Mouse (Mus musculus) kidney, embryonic 15.5 days (tissue): ENCODE measurements around the gene D5Ertd579e. TPM values are rescaled to one million over a fixed set of nuclear protein-coding genes. Genes with fewer than 3 reads are reported as not detected.

Experiments used
- ATAC-seq: fragments of 200-750 bp; cut with Nextera tagmentation; replicated peaks from 2 replicates; pipeline ENCODE4 v1.8.0; 2017; ENCODE audit warnings: moderate TSS enrichment; ENCODE audit not compliant: low FRiP score
- H3K27ac ChIP-seq: fragments of 300-500 bp; sonication (generic); 2 replicates; pipeline ENCODE4 v1.5.1; 2015; ENCODE audit warnings: mild to moderate bottlenecking, inconsistent platforms
- H3K27me3 ChIP-seq: fragments of 300-500 bp; sonication (generic); 2 replicates; pipeline ENCODE4 v1.6.1; 2015; ENCODE audit warnings: inconsistent platforms
- H3K36me3 ChIP-seq: fragments of 300-500 bp; sonication (generic); 2 replicates; pipeline ENCODE4 v1.6.1; 2015; ENCODE audit warnings: inconsistent platforms
- H3K4me1 ChIP-seq: fragments of 300-500 bp; sonication (generic); 2 replicates; pipeline ENCODE4 v1.6.1; 2015; ENCODE audit warnings: inconsistent platforms
- H3K4me2 ChIP-seq: fragments of 300-500 bp; sonication (generic); 2 replicates; pipeline ENCODE4 v1.6.1; 2015; ENCODE audit warnings: moderate library complexity, mild to moderate bottlenecking, inconsistent platforms
- H3K4me3 ChIP-seq: fragments of 300-500 bp; sonication (generic); replicated peaks from 2 replicates; pipeline ENCODE4 v1.5.1; 2015; ENCODE audit warnings: mild to moderate bottlenecking, inconsistent platforms
- H3K9ac ChIP-seq: fragments of 300-500 bp; sonication (generic); 2 replicates; pipeline ENCODE4 v1.6.1; 2015; ENCODE audit warnings: mild to moderate bottlenecking, inconsistent platforms
- H3K9me3 ChIP-seq: fragments of 300-500 bp; sonication (generic); replicated peaks from 2 replicates; pipeline ENCODE4 v1.6.1; 2016; ENCODE audit warnings: inconsistent platforms
- WGBS: fragments of 180-500 bp; shearing (Covaris S2); methylation state at CpG from one replicate; pipeline ENCODE4 v1.1.7; 2015; ENCODE audit warnings: mixed read lengths; 5-methylcytosine and 5-hydroxymethylcytosine counted together
- polyA plus RNA-seq: library from polyadenylated mRNA; unstranded; fragments of >200 nt; fragmentation: Nextera tagmentation; extraction: Ambion mirVana; gene quantifications from 2 replicates; pipeline ENCODE4 v1.2.1, GENCODE M21; 2015

The D5Ertd579e gene
- polyA plus RNA-seq, 1 experiment from 2014 or later: 21.6 TPM

DNA sequence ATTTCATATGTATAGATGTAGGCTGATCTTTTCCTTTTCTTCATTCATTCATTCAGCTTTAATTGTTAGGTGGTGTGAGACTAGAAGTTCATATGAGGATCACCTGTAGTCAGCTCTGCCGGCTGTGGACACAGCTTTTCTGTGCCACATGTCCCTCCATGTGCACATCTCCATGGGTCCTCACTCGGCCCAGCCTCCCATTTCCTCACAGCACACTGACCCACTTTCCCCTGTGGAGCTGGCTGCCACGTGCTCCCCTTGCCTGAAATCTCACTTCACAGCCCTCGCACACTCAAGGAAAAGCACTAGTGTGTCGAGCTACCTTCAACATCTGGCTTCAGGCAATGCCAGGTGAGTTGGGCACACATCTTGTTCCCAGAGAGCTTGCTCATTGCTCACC lies 23.3 kb upstream of the D5Ertd579e start:
- no peak overlapping the region for H3K4me3 ChIP-seq
- WGBS: 85% methylated on average over 5 of the region's 5 CpGs
- no peaks in the 10 kb centered on the region for H3K36me3 ChIP-seq
- H3K27me3 ChIP-seq: no peaks in the 10 kb centered on the region
- no peaks in the 10 kb centered on the region for H3K9me3 ChIP-seq
- no peak overlapping the region for H3K9ac ChIP-seq
- H3K4me2 ChIP-seq: no peak overlapping the region
- H3K27ac ChIP-seq: no peak overlapping the region
- H3K4me1 ChIP-seq: 0 out of 2 replicates have a peak, but pooled peaks cover under 1% of the 10 kb centered on the region
- ATAC-seq: no peak

- H3K4me3 ChIP-seq: no peak overlapping the region
- H3K27ac ChIP-seq: no peak overlapping the region
- no peaks in the 10 kb centered on the region for H3K27me3 ChIP-seq
- peaks cover 10% of the 10 kb centered on the region for H3K4me1 ChIP-seq
- no peak overlapping the region for H3K9ac ChIP-seq
- H3K4me2 ChIP-seq: no peak overlapping the region
- no peak for ATAC-seq
- no peaks in the 10 kb centered on the region for H3K9me3 ChIP-seq
- WGBS: 66% methylated on average over 3 of the region's 3 CpGs
- H3K36me3 ChIP-seq: no peaks in the 10 kb centered on the region
These were observed 22.1 kb upstream of the D5Ertd579e start for GRCm38 (mm10) chr5:36717889-36718288.

DNA sequence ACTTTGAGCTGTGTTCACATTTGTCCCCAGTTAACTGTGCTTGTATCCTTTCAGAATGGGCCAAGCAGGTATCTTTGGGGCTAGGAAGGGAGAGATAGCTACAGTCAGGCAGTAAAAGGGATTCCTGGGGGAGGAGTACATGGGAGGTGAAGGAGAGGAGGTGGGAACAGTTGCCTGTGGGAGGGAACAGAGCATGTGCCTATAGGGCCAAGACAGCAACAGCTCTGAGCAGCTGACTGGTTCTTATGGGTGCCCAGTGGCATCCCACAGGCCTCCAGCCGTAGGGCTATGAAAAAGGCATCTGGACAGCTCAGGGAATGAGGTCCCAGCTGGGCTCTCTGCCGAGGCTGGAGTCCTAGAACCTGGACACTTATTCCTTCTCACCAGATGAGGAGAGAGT lies 21.0 kb upstream of the D5Ertd579e start:
- ATAC-seq: no peak
- no peaks in the 10 kb centered on the region for H3K36me3 ChIP-seq
- H3K27me3 ChIP-seq: no peaks in the 10 kb centered on the region
- no peak overlapping the region for H3K4me3 ChIP-seq
- H3K9ac ChIP-seq: no peak overlapping the region
- H3K4me1 ChIP-seq: peaks cover 19% of the 10 kb centered on the region
- no peak overlapping the region for H3K4me2 ChIP-seq
- H3K9me3 ChIP-seq: no peaks in the 10 kb centered on the region
- H3K27ac ChIP-seq: no peak overlapping the region
- WGBS: 48% methylated on average over 2 of the region's 2 CpGs

GRCm38 (mm10) chr5:36714832-36715231 lies 19.0 kb upstream of the D5Ertd579e start:
- Histone ChIP-seq H3K36me3 (no peaks in the 10 kb centered on the region), H3K27ac (no peak overlapping the region), H3K9me3 (no peaks in the 10 kb centered on the region), H3K9ac (no peak overlapping the region), H3K4me1 (peaks cover 20% of the 10 kb centered on the region), H3K4me3 (no peak overlapping the region), H3K27me3 (no peaks in the 10 kb centered on the region), H3K4me2 (no peak overlapping the region)
- ATAC-seq: no peak
- 48% methylated on average over 3 of the region's 3 CpGs for WGBS

GRCm38 (mm10) chr5:36713693-36714092 lies 17.9 kb upstream of the D5Ertd579e start:
- peaks cover 20% of the 10 kb centered on the region for H3K4me1 ChIP-seq
- H3K9me3 ChIP-seq: no peaks in the 10 kb centered on the region
- ATAC-seq: no peak
- H3K36me3 ChIP-seq: no peaks in the 10 kb centered on the region
- H3K27me3 ChIP-seq: no peaks in the 10 kb centered on the region
- no peak overlapping the region for H3K4me3 ChIP-seq
- no peak overlapping the region for H3K4me2 ChIP-seq
- peak overlapping the region; percentile 76 for H3K27ac ChIP-seq
- 88% methylated on average over 6 of the region's 6 CpGs for WGBS
- H3K9ac ChIP-seq: no peak overlapping the region

DNA sequence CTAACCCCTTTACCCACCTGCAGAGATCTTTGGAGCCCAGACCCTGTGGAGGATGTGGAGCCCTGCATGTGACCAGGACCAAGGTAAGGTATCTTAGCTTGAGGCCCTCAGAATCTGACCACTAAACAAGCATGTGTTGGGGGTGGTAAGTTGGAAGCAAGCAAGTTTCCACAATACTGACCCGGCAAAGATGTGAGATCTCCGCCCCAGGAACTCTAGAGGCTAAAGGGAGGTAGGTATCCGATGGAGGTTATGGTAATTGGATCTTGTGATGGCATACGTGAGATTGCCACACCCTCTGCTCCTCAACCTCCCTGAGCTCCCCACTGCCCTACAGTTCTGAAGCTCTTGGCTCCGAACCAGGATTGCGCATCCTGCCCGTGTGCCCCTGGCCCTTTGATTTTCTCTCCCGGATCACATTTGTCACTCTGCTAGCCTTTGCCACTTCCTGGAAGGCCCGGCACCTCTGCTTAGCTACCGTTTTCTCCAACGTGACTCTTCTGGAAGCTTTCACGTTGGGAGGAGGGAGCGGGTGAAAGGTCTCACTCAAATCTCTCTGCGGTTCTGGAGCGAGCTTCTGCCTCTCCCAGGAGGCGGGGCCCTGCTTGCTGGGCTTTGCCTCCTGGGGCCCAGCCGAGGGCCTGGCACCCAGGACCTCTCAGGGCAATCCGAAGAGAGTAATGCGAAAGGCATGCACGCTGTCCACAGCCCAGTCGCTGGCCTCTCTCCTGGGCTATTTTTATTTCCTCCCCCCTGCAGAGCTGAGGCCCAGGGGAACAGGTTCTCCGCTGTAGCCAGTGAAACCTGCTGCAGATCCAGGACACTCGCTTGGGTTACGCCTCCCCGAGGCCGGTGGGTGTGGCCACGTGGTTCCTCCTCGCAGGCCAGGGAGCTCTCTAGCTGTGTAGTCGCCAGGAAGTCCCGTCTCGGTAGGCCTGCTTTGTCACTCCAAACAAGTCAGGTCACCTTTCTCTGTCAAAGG lies 17.0 kb upstream of the D5Ertd579e start:
- Histone ChIP-seq H3K36me3 (no peaks in the 10 kb centered on the region), H3K9ac (peak overlapping the region; percentile 35; the same call in 1 of the 2 replicates), H3K27me3 (no peaks in the 10 kb centered on the region), H3K4me2 (peak overlapping the region; percentile 66), H3K27ac (peak overlapping the region; percentile 76), H3K9me3 (no peaks in the 10 kb centered on the region), H3K4me3 (peak overlapping the region; percentile 41), H3K4me1 (peaks cover 20% of the 10 kb centered on the region)
- 3% methylated on average over 31 of the region's 31 CpGs for WGBS
- peak; percentile 97 for ATAC-seq

GRCm38 (mm10) chr5:36711863-36712262 lies 16.0 kb upstream of the D5Ertd579e start:
- no peaks in the 10 kb centered on the region for H3K36me3 ChIP-seq
- H3K9me3 ChIP-seq: no peaks in the 10 kb centered on the region
- peaks cover 20% of the 10 kb centered on the region for H3K4me1 ChIP-seq
- 64% methylated on average over 5 of the region's 5 CpGs for WGBS
- H3K4me2 ChIP-seq: no peak overlapping the region
- no peak overlapping the region for H3K27ac ChIP-seq
- H3K9ac ChIP-seq: no peak overlapping the region
- H3K4me3 ChIP-seq: no peak overlapping the region
- H3K27me3 ChIP-seq: no peaks in the 10 kb centered on the region
- ATAC-seq: no peak

DNA sequence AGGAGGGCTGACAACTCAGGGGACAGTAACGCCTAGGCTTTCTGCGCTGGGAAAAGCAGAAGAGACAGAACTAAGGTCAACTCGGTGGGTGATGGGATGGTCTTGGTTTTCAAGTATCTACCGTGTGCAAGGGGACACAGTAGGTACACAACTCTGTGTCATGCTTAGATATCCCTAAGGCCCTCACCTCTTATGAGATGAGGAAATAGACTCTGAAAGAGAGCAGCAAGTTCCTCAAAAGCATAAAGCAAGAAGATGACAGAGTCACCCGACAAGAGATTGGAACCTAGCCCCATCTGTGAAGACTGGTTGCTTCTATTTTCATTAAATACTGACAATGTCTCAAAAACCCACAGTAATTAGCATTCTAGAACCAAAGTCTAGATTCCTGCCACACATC lies 10.0 kb upstream of the D5Ertd579e start:
- Histone ChIP-seq H3K4me3 (no peak overlapping the region), H3K9me3 (no peaks in the 10 kb centered on the region), H3K36me3 (no peaks in the 10 kb centered on the region), H3K9ac (no peak overlapping the region), H3K27me3 (no peaks in the 10 kb centered on the region), H3K4me1 (no peaks in the 10 kb centered on the region), H3K27ac (no peak overlapping the region), H3K4me2 (no peak overlapping the region)
- no peak for ATAC-seq
- 79% methylated on average over 5 of the region's 5 CpGs for WGBS

DNA sequence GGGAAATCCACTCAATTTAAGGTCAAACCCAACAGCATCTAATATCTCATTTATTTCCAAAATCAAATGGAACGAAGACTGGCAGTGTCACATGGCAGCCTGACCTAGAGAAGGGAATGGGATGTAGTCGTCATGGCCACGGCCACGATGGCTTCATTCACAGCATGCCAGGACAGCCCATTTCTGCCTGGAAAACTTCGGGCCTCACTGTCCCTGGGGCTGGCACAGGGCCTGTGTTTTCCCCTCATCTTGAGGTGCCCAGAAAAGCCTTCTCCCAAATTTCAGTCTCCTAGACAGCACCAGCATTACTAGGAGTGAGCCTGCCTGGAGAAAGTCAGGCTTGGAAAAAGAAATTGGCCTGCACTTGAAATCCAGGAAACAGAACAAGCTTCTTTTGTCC lies 9.6 kb upstream of the D5Ertd579e start:
- no peaks in the 10 kb centered on the region for H3K4me1 ChIP-seq
- H3K4me2 ChIP-seq: no peak overlapping the region
- H3K4me3 ChIP-seq: no peak overlapping the region
- no peak overlapping the region for H3K27ac ChIP-seq
- no peaks in the 10 kb centered on the region for H3K9me3 ChIP-seq
- no peaks in the 10 kb centered on the region for H3K27me3 ChIP-seq
- no peaks in the 10 kb centered on the region for H3K36me3 ChIP-seq
- no peak for ATAC-seq
- WGBS: 84% methylated on average over 5 of the region's 5 CpGs
- no peak overlapping the region for H3K9ac ChIP-seq

GRCm38 (mm10) chr5:36704684-36705083 lies 8.9 kb upstream of the D5Ertd579e start:
- WGBS: 76% methylated on average over 6 of the region's 6 CpGs

DNA sequence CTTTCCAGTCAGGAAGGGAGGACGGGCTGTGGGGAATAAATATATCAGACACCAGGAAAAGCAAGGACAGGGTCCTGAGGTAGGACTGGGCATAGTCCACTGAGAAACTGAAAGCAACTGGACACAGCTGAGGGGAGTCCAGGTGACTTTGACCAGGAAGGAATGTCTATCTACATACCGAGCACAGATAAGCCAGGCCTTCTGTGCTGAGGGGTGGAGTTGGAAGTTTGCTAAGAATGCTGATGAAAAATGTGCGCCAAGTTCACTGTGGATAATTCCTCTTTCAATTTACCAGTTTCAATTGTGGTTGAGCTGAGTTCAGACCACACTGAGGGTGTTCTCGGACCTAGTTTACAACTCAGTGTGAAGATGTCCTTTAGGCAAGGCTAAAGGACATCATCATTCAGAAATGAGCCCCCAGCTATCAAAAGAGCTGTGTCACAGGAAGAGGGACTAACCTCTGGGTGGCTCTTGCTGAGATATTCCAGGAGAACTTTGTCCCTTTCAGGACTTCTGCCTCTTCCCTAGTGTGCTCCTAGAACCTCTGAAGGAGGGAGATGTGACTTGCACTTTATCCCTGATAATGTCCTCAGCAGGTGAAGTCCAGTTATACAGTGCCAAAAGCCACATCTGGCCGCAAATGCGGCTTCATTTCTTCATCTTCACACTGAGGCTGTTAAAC lies 5.3 kb upstream of the D5Ertd579e start:
- Histone ChIP-seq H3K27me3 (no peaks in the 10 kb centered on the region), H3K9me3 (no peaks in the 10 kb centered on the region), H3K9ac (no peak overlapping the region), H3K36me3 (no peaks in the 10 kb centered on the region), H3K27ac (no peak overlapping the region), H3K4me1 (peaks cover 7% of the 10 kb centered on the region), H3K4me2 (no peak overlapping the region), H3K4me3 (no peak overlapping the region)
- no peak for ATAC-seq
- WGBS: 72% methylated on average over 6 of the region's 6 CpGs

More at GRCm38 (mm10) chr5:36704684-36705083, 8.9 kb upstream of the D5Ertd579e start:
- no peak overlapping the region for H3K9ac ChIP-seq
- no peak for ATAC-seq
- H3K4me3 ChIP-seq: no peak overlapping the region
- no peaks in the 10 kb centered on the region for H3K36me3 ChIP-seq
- no peak overlapping the region for H3K27ac ChIP-seq
- no peaks in the 10 kb centered on the region for H3K9me3 ChIP-seq
- H3K4me1 ChIP-seq: no peaks in the 10 kb centered on the region
- H3K4me2 ChIP-seq: no peak overlapping the region
- no peaks in the 10 kb centered on the region for H3K27me3 ChIP-seq

GRCm38 (mm10) chr5:36698689-36699088 lies 2.9 kb upstream of the D5Ertd579e start:
- no peaks in the 10 kb centered on the region for H3K36me3 ChIP-seq
- peaks cover 17% of the 10 kb centered on the region for H3K4me1 ChIP-seq
- no peak overlapping the region for H3K9ac ChIP-seq
- H3K4me3 ChIP-seq: no peak overlapping the region
- ATAC-seq: no peak
- H3K27me3 ChIP-seq: no peaks in the 10 kb centered on the region
- no peak overlapping the region for H3K27ac ChIP-seq
- 71% methylated on average over 5 of the region's 5 CpGs for WGBS
- H3K4me2 ChIP-seq: no peak overlapping the region
- H3K9me3 ChIP-seq: no peaks in the 10 kb centered on the region
